Mouse (Mus musculus) G1E (cell line): ENCODE results near the gene Ankle1.

Experiments
- CTCF ChIP-seq: IDR thresholded peaks from 2 replicates; pipeline ENCODE4 v1.5.1; 2012; ENCODE audit warnings: low read depth, low read length, inconsistent platforms, mixed read lengths
- GATA1 ChIP-seq: IDR thresholded peaks from 2 replicates; pipeline ENCODE4 v1.6.1; 2012; ENCODE audit warnings: borderline replicate concordance, low read length, inconsistent platforms, mixed read lengths
- GATA2 ChIP-seq: IDR thresholded peaks from 2 replicates; pipeline ENCODE4 v1.6.1; 2012; ENCODE audit warnings: low read depth, low read length, inconsistent platforms, borderline replicate concordance
- TAL1 ChIP-seq: conservative IDR thresholded peaks from 2 replicates; pipeline ENCODE4 v1.6.1; 2012; ENCODE audit warnings: low read depth, low read length, inconsistent platforms, mixed read lengths

GRCm38 (mm10) chr8:71380178-71381171, 25.3 kb upstream of the Ankle1 start:
- TF ChIP-seq TAL1 (no peak), CTCF (no peak), GATA2 (no peak), GATA1 (no peak)
